Mouse (Mus musculus): ENCODE measurements around the gene Pla2g12a. TPM values are rescaled to one million over a fixed set of nuclear protein-coding genes. Genes with fewer than 3 reads are reported as not detected.

The Pla2g12a gene
- polyA plus RNA-seq, 1 experiment from 2014 or later, result 25.9 TPM

Other genes starting within 250 kb of the Pla2g12a start
- 0.92 and 0.94 TPM in 2 replicates for gene Egf, start 123.3 kb upstream of the Pla2g12a start, polyA plus RNA-seq (2014; fragmentation: Nextera tagmentation; extraction: Ambion mirVana)
- gene Lrit3, start 74.6 kb upstream of the Pla2g12a start, polyA plus RNA-seq (2014; fragmentation: Nextera tagmentation; extraction: Ambion mirVana), result not detected in 2 replicates
- gene Rrh, start 56.0 kb upstream of the Pla2g12a start, polyA plus RNA-seq (2014; fragmentation: Nextera tagmentation; extraction: Ambion mirVana), result 0.09 TPM in 1 of 2 replicates, not detected in the other
- gene Gar1, start 47.2 kb upstream of the Pla2g12a start, polyA plus RNA-seq (2014; fragmentation: Nextera tagmentation; extraction: Ambion mirVana), result 44.1 and 55.8 TPM in 2 replicates
- 0.09 TPM in 1 of 2 replicates, not detected in the other for gene Cfi, start 42.7 kb upstream of the Pla2g12a start, polyA plus RNA-seq (2014; fragmentation: Nextera tagmentation; extraction: Ambion mirVana)
- 109 and 120 TPM in 2 replicates for gene Casp6, start 22.8 kb downstream of the Pla2g12a start, polyA plus RNA-seq (2014; fragmentation: Nextera tagmentation; extraction: Ambion mirVana)
- 12.5 and 14.1 TPM in 2 replicates for gene Mcub, start 91.6 kb downstream of the Pla2g12a start, polyA plus RNA-seq (2014; fragmentation: Nextera tagmentation; extraction: Ambion mirVana)
- gene Sec24b, start 182.9 kb downstream of the Pla2g12a start, polyA plus RNA-seq (2014; fragmentation: Nextera tagmentation; extraction: Ambion mirVana), result 33.6 and 38.5 TPM in 2 replicates